Mouse (Mus musculus) spleen, adult 2 months (tissue): Measurements from ENCODE around the gene Ndnf.

Source experiments
- CTCF ChIP-seq: fragments of 200-500 bp; IDR thresholded peaks from 2 replicates; pipeline ENCODE4 v1.5.1; 2011; ENCODE audit warnings: mild to moderate bottlenecking, inconsistent platforms; ENCODE audit not compliant: insufficient read depth, insufficient read length, insufficient replicate concordance; ENCODE audit errors: extremely low read depth
- POLR2A ChIP-seq: fragments of 200-500 bp; IDR thresholded peaks from 2 replicates; pipeline ENCODE4 v1.6.1; 2011; ENCODE audit warnings: low read depth, low read length, inconsistent platforms

DNA sequence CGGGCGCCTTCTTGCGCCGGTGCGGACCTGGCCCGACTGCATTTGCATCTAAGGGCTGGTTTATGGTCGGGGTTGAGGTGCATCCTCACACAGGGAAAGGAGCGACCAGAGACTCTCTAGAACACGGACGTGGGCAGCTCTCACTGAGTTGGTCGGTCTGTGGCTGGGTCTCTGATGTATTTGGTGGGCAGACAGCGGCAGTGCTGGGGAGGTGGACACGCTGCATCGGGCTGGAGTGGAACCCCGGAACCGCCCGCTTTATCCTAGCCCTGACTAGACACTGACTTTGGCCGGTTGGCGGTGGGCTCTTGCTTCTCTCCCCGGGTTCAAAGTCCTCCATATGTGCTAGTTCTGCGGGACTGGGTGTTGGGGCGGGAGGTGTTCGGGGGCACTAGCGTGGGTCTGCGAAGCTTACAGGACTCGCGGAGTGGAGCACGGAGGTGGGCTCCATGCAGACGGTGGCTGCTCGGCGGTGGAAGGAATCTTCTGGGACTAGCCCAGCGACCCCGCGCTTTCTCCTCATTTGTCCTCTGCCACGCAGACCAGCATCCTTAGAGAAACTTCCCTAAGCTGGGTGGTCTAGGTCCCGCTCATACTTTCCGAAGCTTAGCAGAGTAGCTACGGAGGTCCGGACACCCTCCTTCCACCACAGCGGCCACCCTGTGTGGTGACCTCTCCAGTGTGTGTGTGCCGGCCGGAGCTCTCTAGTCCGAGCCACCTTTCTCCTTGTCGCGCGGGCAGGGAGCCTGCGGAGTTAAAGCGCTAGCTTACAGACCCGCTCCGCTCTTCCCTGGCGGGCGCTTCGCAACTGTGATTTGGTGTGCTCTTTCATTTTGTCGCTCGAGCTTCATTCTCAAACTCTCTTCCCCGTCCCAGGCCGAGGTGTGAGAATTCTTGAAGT, 991 bp downstream of the Ndnf start:
- TF ChIP-seq POLR2A (no peak), CTCF (no peak)
